Mouse (Mus musculus): ENCODE results near the gene Tbc1d22a.

Gene Tbc1d22a

GRCm38 (mm10) chr15:86236252-86236651 is 22.0 kb downstream of the Tbc1d22a start:
- DNase-seq (ENCODE audit: low spot score), result peak; percentile 83

DNA sequence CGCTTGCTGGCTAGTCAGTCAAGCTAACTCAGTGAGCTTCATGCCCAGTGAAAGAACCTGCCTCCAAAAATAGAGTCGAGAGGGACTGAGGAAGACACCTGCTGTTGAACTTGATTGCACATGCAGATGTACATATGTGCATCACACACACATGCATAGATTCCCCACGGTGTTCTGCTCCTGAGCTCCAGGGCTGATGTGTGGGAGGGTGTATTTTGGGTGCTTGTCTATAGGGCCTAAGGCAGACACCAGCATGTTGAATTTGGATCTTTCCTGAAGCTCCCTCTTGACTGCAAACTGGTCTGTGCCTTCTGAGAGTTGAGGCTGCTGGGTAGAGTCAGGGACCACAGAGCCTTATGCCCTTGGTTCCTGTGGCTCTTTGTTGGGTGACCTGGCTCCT is 23.8 kb downstream of the Tbc1d22a start:
- DNase-seq (ENCODE audit: low spot score), result no peak

DNA sequence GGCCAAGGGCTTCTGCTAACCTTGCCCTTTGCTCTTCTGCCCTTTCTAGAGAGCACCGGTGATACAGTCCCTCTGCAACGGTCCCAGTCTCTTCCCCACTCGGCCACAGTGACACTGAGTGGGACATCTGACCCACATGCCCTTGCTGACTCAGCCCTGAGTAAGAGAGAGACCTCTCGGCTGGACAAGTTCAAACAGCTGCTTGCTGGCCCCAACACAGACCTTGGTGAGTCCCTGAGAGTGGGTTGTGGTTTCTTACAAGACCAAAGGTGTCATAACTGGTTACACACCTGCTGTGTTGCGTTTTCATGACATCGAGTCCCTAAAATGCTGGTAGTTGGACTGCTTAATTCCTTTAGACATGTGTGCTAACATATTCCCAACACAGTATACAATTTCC is 24.8 kb downstream of the Tbc1d22a start:
- DNase-seq (ENCODE audit: low spot score), result no peak

DNA sequence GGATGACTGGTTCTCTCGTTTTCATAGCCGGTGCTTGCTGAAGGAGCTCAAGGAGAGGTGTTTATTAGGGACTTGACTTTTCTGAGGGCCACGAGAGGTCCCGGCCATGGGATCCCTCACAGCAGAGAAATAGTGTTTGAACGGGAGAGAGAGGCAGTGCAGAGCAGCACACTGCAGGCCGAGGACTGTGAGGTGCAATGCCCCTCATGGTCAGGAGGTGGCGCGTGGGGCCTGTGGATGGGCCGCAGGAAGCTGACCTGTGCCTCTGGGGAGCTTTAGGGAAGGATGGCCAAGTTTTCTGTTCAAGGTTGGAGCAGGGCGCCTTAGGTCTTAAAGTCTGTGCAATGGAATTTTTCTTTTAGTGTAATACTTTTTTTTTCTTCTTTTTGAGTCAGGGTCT is 25.5 kb downstream of the Tbc1d22a start:
- DNase-seq (ENCODE audit: low spot score), result peak; percentile 91

DNA sequence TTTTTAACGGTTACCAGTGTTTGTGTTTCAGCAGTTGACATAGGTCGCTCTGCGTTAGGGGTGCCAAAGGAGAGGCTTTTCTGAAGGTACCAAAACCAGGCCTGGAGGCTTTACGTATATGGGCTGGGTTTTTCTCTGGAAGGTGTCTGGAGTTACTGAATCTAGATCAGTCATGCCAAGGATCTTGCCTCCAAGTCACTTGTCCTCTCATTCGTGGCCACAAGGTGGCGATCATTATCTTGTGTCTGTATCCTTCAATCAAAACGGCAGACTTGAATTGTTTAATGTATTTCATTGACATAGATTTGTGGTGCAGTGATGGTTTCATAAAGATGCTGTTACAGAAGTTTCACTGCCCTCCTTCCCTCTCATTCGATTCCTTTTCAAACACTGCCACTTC is 29.4 kb downstream of the Tbc1d22a start:
- peak; percentile 73 for DNase-seq (ENCODE audit: low spot score)

DNA sequence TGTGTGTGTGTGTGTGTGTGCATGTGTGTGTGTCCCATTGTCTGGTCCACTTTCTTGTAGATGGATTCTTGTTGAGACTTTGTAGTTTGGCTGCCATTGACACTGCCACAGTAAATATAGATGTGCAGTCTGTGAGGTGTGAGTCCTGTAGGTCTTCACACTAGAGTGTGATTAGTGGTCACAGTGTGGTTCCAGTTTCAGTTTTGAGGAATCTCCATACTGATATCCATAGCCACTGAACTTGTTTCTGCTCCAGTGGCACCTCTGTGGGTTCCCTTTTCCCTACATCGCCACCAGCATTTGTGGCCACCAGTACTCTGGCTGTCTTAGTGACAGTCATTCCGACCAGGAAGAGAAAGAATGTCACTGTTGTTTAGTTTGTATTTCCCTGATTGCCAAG is 30.1 kb downstream of the Tbc1d22a start:
- DNase-seq (ENCODE audit: low spot score), result no peak

- DNase-seq (ENCODE audit: low spot score), result peak; percentile 70
Measured at GRCm38 (mm10) chr15:86250269-86250668, 36.0 kb downstream of the Tbc1d22a start.

GRCm38 (mm10) chr15:86252130-86252529 is 37.9 kb downstream of the Tbc1d22a start:
- DNase-seq (ENCODE audit: low spot score), result no peak

- no peak for DNase-seq (ENCODE audit: low spot score)
Measured at GRCm38 (mm10) chr15:86252684-86253083, 38.4 kb downstream of the Tbc1d22a start.

DNA sequence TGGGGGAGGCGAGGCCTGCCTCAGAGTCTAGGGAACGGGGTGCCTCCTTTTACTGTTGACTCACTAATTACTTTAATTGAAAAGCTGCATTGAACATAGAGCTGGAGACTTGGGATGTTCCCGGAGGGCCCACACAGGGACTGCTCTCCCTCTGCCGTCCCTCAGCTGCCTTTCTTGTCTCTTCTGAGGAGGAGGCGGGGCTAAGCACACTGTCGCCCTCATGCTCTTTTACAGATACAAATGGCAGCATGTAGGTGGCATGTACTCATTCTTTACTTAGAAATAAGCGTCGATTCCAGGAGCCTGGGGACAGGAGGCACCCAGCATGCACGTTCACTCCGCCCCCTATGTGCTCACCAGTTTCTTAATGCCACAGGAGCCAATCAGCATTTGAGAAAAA is 39.2 kb downstream of the Tbc1d22a start:
- DNase-seq (ENCODE audit: low spot score), result no peak

DNA sequence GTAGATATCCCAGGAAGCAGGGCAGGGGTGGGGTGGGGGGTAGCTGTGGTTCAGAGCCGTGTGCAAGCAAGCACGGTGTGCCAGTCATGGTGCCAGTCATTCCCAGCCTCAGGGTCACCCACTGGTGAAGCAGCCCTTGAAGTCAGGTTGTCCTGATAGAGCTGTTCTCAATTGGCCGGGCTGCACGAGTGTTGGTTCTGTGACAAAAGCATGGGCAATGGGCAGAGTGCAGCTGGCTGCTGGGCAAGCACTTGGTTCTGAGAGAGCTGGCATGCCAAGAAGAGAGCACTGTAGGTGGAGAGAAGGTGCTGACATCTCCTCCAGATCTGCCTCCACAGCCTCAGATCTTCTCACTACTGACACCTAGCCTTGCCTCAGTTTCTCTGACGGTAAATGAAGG is 41.9 kb downstream of the Tbc1d22a start:
- no peak for DNase-seq (ENCODE audit: low spot score)

DNA sequence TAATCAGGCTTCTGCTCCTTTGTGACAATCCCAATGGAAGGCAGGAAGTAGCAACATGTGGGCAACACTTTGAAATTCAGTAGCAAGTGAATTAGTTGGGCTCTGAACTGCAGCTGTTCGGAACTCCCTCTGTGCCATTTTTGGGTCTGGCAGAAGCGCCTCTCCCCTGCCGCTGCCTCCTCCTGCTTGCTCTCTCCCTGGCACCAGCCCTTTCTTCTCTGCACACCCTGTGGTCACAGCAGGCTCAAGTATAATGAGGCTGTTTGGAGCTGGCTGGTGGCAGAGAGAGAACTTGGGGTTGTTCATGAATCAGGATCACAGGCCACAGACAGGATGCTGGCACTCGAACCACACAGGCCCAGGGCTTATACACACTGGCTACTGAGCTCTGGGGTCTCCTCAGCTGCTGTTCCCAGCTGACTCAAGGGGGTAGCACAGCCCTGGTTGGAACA is 42.5 kb downstream of the Tbc1d22a start:
- no peak for DNase-seq (ENCODE audit: low spot score)

GRCm38 (mm10) chr15:86257916-86258685 is 43.8 kb downstream of the Tbc1d22a start:
- DNase-seq (ENCODE audit: low spot score), result no peak

DNA sequence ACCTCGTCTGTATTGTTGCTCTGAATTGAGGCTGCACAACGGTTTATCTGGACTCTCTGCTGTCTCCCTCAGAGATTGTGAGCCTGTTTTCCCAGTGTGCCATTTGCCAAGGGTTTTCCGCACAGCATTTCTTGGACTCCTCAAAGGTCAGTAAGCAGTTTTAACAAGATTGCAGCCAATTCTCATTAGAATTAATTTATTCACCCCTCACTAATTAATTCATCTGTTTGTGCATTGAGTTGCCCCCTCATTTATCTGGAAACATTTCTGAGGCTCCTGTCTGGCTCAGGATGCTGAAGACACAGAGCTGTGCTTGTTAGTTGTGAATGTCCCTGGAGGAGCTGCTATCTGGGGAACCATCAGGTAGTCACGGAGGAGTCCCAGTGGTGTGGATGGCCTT is 45.0 kb downstream of the Tbc1d22a start:
- DNase-seq (ENCODE audit: low spot score), result no peak

GRCm38 (mm10) chr15:86260111-86260510 is 45.9 kb downstream of the Tbc1d22a start:
- DNase-seq (ENCODE audit: low spot score), result no peak

DNA sequence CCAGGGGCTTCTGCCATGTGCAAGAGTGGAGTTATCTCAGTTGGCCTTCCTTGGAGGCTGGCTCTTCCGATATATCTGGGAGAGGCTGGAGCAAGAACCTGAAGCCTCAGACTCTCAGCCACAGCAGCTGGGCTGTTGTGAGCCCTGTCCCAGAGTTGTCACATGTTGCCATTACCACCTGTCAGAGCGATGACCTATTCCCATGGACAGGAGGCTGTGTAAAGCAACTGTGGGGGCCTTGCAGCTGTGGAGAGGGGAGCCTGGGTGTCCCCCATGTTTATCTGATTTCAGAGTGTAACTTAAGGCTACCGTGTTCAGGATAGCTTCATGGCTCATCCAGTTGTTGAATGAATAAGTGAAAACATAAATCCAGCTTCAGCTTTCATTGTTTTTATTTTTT is 50.1 kb downstream of the Tbc1d22a start:
- DNase-seq (ENCODE audit: low spot score), result no peak

DNA sequence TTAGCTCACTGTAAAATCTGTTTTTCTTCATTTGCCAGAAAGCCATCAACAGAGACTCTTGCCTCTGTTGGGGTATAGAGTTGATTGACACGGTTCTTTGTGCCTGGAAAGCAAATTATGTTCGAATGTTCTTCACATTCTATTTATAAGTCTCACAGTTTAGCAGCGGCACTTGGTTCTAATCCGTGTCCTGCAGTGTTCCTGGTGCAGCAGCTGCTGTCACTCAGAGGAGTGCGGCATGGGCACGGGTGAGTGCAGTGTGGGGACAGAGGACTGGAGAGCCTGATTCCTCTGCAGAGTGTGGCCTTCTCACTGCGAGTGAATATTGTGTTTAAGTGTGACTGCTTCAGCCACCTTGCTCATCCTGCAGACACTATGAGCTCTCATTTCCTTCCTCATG is 50.5 kb downstream of the Tbc1d22a start:
- no peak for DNase-seq (ENCODE audit: low spot score)

DNA sequence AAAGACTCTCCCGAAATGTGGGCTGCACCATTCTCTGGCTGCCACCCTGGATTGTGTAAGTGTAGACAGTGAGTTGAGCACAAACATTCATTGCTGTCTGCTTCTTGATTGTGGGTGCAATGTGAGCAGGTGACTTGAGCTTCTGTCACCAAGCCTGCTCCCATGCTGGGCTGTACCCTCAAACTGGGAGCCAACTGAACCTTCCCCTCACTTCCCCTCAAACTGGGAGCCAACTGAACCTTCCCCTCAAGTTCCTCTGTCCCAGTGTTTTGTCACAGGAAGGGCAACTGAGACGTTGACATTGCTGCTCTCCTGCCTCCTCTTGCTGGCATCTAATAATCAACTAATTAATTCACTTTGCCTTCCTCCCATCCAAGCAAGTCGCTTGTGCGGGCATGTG is 52.7 kb downstream of the Tbc1d22a start:
- no peak for DNase-seq (ENCODE audit: low spot score)

GRCm38 (mm10) chr15:86268526-86268925 is 54.3 kb downstream of the Tbc1d22a start:
- DNase-seq (ENCODE audit: low spot score), result no peak

GRCm38 (mm10) chr15:86275754-86276153 is 61.5 kb downstream of the Tbc1d22a start:
- DNase-seq (ENCODE audit: low spot score), result no peak

DNA sequence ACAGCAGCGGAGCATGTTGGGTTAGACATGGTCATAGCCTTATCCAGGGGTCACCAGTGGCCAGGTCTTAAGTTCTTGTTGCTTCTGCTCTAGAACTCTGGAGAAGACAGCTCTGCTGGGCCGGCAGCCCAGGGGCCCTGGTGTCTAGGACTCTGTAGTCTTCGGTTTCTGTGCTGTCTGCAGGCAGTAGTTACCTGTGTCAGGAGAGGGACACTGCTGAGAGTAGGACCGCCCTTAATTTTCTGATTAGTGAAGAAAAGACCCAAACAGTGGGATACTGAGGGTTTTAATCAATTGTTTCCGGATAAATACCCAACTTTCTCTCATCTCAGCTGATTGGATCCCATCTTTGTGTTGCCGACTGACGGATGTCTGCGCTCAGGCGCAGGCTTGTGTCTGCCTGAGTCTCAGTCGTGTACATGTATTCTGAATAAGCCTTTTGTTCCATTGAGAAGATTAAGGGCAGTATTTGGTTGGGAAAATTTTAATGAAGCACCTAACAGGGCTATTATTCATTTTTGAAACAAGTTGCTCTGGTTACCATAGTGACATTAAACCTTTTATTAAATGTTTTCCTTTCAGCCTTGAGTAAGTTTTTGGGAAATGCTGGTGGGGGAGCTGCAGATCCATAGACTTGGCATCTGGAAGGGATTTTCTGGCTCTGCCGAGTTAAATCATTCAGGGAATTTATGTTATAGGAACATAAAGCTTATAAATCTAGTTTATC is 62.4 kb downstream of the Tbc1d22a start:
- no peak for DNase-seq (ENCODE audit: low spot score)

- no peak for DNase-seq (ENCODE audit: low spot score)
Measured at GRCm38 (mm10) chr15:86277428-86277827, 63.2 kb downstream of the Tbc1d22a start.

All from testis, postnatal 10 days (tissue).